Mouse (Mus musculus) midbrain, embryonic 12.5 days (tissue): Measurements from ENCODE around the gene Rpa2. TPM values are rescaled to one million over a fixed set of nuclear protein-coding genes. Genes with fewer than 3 reads are reported as not detected.
"Not testable (repeated sequence)": the region's sequence is repeated elsewhere in the genome, so short reads cannot be mapped to it uniquely, and the experiment has no call there.

ENCODE experiments used
- ATAC-seq: fragments of 200-750 bp; cut with Nextera tagmentation; 2 replicates; pipeline ENCODE4 v1.8.0; 2017; ENCODE audit warnings: low read depth, moderate TSS enrichment, moderate library complexity; ENCODE audit not compliant: low FRiP score
- H3K27ac ChIP-seq: fragments of 300-500 bp; sonication (generic); replicated peaks from 2 replicates; pipeline ENCODE4 v1.5.1; 2016; ENCODE audit warnings: mild to moderate bottlenecking
- H3K27me3 ChIP-seq: fragments of 300-500 bp; sonication (generic); 2 replicates; pipeline ENCODE4 v1.6.1; 2016; ENCODE audit warnings: mild to moderate bottlenecking
- H3K36me3 ChIP-seq: fragments of 300-500 bp; sonication (generic); 2 replicates; pipeline ENCODE4 v1.6.1; 2016
- H3K4me1 ChIP-seq: fragments of 300-500 bp; sonication (generic); 2 replicates; pipeline ENCODE4 v1.6.1; 2016
- H3K4me2 ChIP-seq: fragments of 300-500 bp; sonication (generic); replicated peaks from 2 replicates; pipeline ENCODE4 v1.6.1; 2016; ENCODE audit warnings: mild to moderate bottlenecking, moderate library complexity
- H3K4me3 ChIP-seq: fragments of 300-500 bp; sonication (generic); 2 replicates; pipeline ENCODE4 v1.5.1; 2016; ENCODE audit warnings: mild to moderate bottlenecking
- H3K9ac ChIP-seq: fragments of 300-500 bp; sonication (generic); replicated peaks from 2 replicates; pipeline ENCODE4 v1.6.1; 2016; ENCODE audit warnings: mild to moderate bottlenecking, moderate library complexity
- H3K9me3 ChIP-seq: fragments of 300-500 bp; sonication (generic); 2 replicates; pipeline ENCODE4 v1.6.1; 2016; ENCODE audit warnings: mild to moderate bottlenecking
- WGBS: fragments of 180-500 bp; shearing (Covaris S2); methylation state at CpG from one replicate; pipeline ENCODE4 v1.1.7; 2016; 5-methylcytosine and 5-hydroxymethylcytosine counted together
- polyA plus RNA-seq: library from polyadenylated mRNA; unstranded; fragments of >200 nt; fragmentation: Nextera tagmentation; extraction: Ambion mirVana; gene quantifications from 2 replicates; pipeline ENCODE4 v1.2.1, GENCODE M21; 2016

The Rpa2 gene
- polyA plus RNA-seq, 1 experiment from 2014 or later, result 123 TPM

- no peak for ATAC-seq
- Histone ChIP-seq H3K27ac (no peak overlapping the region), H3K4me3 (no peak overlapping the region), H3K9ac (no peak overlapping the region), H3K27me3 (peaks cover 32% of the 10 kb centered on the region), H3K36me3 (no peaks in the 10 kb centered on the region), H3K4me1 (peaks cover 8% of the 10 kb centered on the region), H3K4me2 (no peak overlapping the region), H3K9me3 (no peaks in the 10 kb centered on the region)
- WGBS, result 79% methylated on average over 4 of the region's 4 CpGs
These were observed 29.9 kb downstream of the Rpa2 start for GRCm38 (mm10) chr4:132798028-132798427.

- H3K27me3 ChIP-seq, result peaks cover 32% of the 10 kb centered on the region
- ATAC-seq, H3K36me3 ChIP-seq, H3K9ac ChIP-seq, H3K9me3 ChIP-seq, H3K4me3 ChIP-seq, H3K4me2 ChIP-seq, H3K27ac ChIP-seq, H3K4me1 ChIP-seq: not testable (repeated sequence)
- 82% methylated on average over 3 of the region's 3 CpGs for WGBS
These were observed 30.5 kb downstream of the Rpa2 start for GRCm38 (mm10) chr4:132798666-132799065.

DNA sequence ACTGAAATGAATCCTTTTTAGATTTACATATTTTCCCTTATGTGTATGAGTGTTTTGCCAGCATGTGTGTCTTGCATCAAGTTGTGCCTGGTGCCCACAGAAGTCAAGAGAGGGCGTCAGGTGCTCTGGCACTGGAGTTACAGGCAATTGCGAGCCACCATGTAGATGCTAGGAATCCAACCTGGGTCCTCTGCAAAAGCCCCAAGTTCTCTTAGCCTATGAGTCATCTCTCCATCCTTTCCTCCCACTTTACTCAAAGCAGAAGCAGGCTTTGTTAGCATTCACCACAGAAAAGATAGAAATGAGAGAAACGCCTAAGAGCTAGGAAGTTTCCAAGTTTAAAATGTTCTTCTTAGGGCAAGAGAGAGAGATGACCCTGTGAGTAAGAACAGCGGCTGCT, 31.7 kb downstream of the Rpa2 start:
- Histone ChIP-seq H3K4me1 (peaks cover 8% of the 10 kb centered on the region), H3K27ac (no peak overlapping the region), H3K4me3 (no peak overlapping the region), H3K4me2 (no peak overlapping the region), H3K36me3 (no peaks in the 10 kb centered on the region), H3K9me3 (no peaks in the 10 kb centered on the region), H3K9ac (no peak overlapping the region), H3K27me3 (peaks cover 26% of the 10 kb centered on the region)
- ATAC-seq, result no peak
- WGBS, result 86% methylated on average over 4 of the region's 4 CpGs

GRCm38 (mm10) chr4:132801176-132802077, 33.3 kb downstream of the Rpa2 start:
- Histone ChIP-seq H3K9ac (no peak overlapping the region), H3K27ac (no peak overlapping the region), H3K36me3 (no peaks in the 10 kb centered on the region), H3K27me3 (peaks cover 11% of the 10 kb centered on the region), H3K4me1 (no peaks in the 10 kb centered on the region), H3K4me2 (no peak overlapping the region), H3K9me3 (no peaks in the 10 kb centered on the region), H3K4me3 (no peak overlapping the region)
- no peak for ATAC-seq
- 87% methylated on average over 18 of the region's 18 CpGs for WGBS

DNA sequence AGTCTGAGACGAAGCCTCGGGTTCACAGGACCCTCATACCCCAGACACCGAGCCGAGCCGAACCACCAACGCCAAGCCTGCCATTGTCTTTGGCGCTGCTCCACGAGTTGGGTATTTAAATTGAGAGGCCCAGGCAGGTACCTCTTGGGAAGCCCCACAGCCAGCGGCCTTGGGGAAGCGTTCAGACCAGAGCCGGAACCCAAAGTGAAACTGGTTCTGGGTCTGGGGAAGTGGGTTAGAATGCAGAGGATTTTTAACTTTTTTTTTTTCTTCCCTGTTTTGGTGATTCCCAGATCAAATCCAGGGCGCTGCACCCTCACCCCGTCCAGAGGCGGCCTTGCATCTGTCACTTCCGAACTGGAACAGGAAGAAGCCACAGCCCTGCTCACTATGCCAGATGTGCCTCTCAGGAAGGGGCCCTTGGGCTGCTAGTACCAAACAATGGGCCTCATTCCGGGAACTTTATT, 34.1 kb downstream of the Rpa2 start:
- Histone ChIP-seq H3K27me3 (peaks cover 6% of the 10 kb centered on the region), H3K36me3 (no peaks in the 10 kb centered on the region), H3K4me3 (no peak overlapping the region), H3K9me3 (no peaks in the 10 kb centered on the region), H3K4me2 (no peak overlapping the region), H3K9ac (no peak overlapping the region), H3K27ac (no peak overlapping the region), H3K4me1 (no peaks in the 10 kb centered on the region)
- ATAC-seq, result no peak
- WGBS, result 76% methylated on average over 16 of the region's 16 CpGs

- no peak overlapping the region for H3K9ac ChIP-seq
- H3K27ac ChIP-seq, result no peak overlapping the region
- no peaks in the 10 kb centered on the region for H3K4me1 ChIP-seq
- no peak overlapping the region for H3K4me3 ChIP-seq
- H3K27me3 ChIP-seq, result no peaks in the 10 kb centered on the region
- no peak overlapping the region for H3K4me2 ChIP-seq
- H3K9me3 ChIP-seq, result no peaks in the 10 kb centered on the region
- 95% methylated on average over 5 of the region's 5 CpGs for WGBS
- no peak for ATAC-seq
- H3K36me3 ChIP-seq, result no peaks in the 10 kb centered on the region
These were observed 35.1 kb downstream of the Rpa2 start for GRCm38 (mm10) chr4:132803212-132803611.

GRCm38 (mm10) chr4:132803876-132804275, 35.7 kb downstream of the Rpa2 start:
- H3K4me2 ChIP-seq, result no peak overlapping the region
- H3K27ac ChIP-seq, result no peak overlapping the region
- H3K27me3 ChIP-seq, result no peaks in the 10 kb centered on the region
- H3K36me3 ChIP-seq, result no peaks in the 10 kb centered on the region
- ATAC-seq, result no peak
- WGBS, result 93% methylated on average over 7 of the region's 7 CpGs
- H3K4me1 ChIP-seq, result no peaks in the 10 kb centered on the region
- no peak overlapping the region for H3K4me3 ChIP-seq
- H3K9me3 ChIP-seq, result no peaks in the 10 kb centered on the region
- H3K9ac ChIP-seq, result no peak overlapping the region

DNA sequence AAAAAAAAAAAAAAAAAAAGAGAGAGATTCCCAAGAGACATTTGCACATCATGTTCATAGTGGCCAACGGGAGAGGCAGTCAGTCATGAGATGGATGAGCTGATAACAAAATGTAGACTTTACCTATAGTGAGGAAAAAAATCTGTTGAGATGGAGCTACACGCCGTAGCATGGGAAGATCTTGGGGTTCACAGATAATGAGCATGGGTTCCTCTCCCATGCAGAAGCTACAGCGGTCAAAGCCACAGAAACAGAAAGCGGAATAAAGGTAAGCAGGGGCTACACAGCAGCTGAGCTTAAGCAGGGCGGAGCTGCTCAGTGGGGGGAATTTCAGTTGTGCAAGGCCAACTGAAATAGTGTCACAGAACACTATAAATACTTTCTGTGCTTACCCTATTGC, 36.2 kb downstream of the Rpa2 start:
- ATAC-seq, result no peak
- H3K9ac ChIP-seq, result no peak overlapping the region
- H3K9me3 ChIP-seq, result no peaks in the 10 kb centered on the region
- H3K36me3 ChIP-seq, result no peaks in the 10 kb centered on the region
- H3K27ac ChIP-seq, result no peak overlapping the region
- 95% methylated on average over 6 of the region's 6 CpGs for WGBS
- H3K4me2 ChIP-seq, result no peak overlapping the region
- no peak overlapping the region for H3K4me3 ChIP-seq
- H3K4me1 ChIP-seq, result no peaks in the 10 kb centered on the region
- no peaks in the 10 kb centered on the region for H3K27me3 ChIP-seq

DNA sequence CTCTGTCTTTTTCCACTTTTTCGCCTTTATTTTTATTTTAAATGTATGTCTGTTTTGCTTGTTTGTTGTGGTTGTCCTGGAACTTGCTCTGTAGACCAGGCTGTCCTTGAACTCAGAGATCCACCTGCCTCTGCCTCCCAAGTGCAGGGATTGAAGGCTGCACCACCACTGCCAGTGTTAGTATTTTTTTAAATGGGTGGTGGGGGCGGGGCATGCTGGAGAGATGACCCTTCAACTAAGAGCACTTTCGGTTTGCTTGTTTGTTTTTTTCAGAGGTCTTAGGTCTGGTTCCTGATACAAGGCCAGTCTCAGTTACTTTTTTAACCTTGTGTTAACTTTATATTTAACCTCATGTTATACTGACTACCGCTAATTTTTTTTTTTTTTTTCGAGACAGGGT, 37.0 kb downstream of the Rpa2 start:
- WGBS, result 85% methylated on average over 5 of the region's 5 CpGs
- H3K9me3 ChIP-seq, result no peaks in the 10 kb centered on the region
- H3K9ac ChIP-seq, result no peak overlapping the region
- no peak overlapping the region for H3K4me2 ChIP-seq
- ATAC-seq, result no peak
- H3K4me1 ChIP-seq, result no peaks in the 10 kb centered on the region
- no peak overlapping the region for H3K4me3 ChIP-seq
- H3K36me3 ChIP-seq, result no peaks in the 10 kb centered on the region
- no peak overlapping the region for H3K27ac ChIP-seq
- H3K27me3 ChIP-seq, result no peaks in the 10 kb centered on the region

DNA sequence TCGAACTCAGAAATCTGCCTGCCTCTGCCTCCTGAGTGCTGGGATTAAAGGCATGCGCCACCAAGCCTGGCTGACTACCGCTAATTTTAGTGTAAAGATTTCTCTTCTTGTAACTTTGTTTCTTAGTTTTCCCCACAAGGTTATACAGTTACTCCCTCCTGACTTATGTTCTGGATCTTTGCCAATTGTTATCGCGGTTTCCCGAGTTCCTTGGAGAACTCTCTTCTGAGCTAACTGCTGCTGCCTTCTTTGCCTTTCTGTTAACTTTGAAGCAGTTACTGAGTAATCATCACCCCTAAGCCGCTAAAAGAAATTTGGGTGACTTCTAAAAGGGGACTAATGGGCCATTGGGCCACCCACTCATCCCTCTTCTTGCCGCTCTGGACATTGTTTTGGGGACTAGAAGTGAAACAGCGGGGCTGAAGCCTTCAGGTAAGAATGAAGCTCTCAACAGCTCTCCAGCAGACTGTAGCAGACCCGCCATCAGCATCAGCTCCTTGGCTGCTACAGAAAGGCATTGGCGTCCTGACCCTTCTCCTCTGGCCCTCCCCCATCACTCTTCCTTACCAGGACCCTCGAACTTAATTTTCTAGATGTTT, 37.6 kb downstream of the Rpa2 start:
- no peak overlapping the region for H3K27ac ChIP-seq
- no peaks in the 10 kb centered on the region for H3K4me1 ChIP-seq
- no peaks in the 10 kb centered on the region for H3K9me3 ChIP-seq
- H3K36me3 ChIP-seq, result no peaks in the 10 kb centered on the region
- no peak overlapping the region for H3K4me3 ChIP-seq
- no peaks in the 10 kb centered on the region for H3K27me3 ChIP-seq
- no peak for ATAC-seq
- no peak overlapping the region for H3K4me2 ChIP-seq
- H3K9ac ChIP-seq, result no peak overlapping the region
- 89% methylated on average over 12 of the region's 12 CpGs for WGBS

- ATAC-seq, result no peak
- H3K9me3 ChIP-seq, result no peaks in the 10 kb centered on the region
- no peak overlapping the region for H3K27ac ChIP-seq
- H3K9ac ChIP-seq, result no peak overlapping the region
- no peak overlapping the region for H3K4me3 ChIP-seq
- no peaks in the 10 kb centered on the region for H3K4me1 ChIP-seq
- no peak overlapping the region for H3K4me2 ChIP-seq
- no peaks in the 10 kb centered on the region for H3K36me3 ChIP-seq
- H3K27me3 ChIP-seq, result no peaks in the 10 kb centered on the region
- WGBS, result 91% methylated on average over 7 of the region's 7 CpGs
These were observed 38.6 kb downstream of the Rpa2 start for GRCm38 (mm10) chr4:132806620-132807191.
